Mouse (Mus musculus) cerebellum, adult 2 months (tissue): Measurements from ENCODE around the gene Sf3b3.

Experiments
- CTCF ChIP-seq: fragments of 200-500 bp; IDR thresholded peaks from 2 replicates; pipeline ENCODE4 v1.5.1; 2011; ENCODE audit warnings: low read depth, mild to moderate bottlenecking, control low read depth, low read length, moderate library complexity, borderline replicate concordance; ENCODE audit not compliant: insufficient read depth
- POLR2A ChIP-seq: fragments of 200-500 bp; IDR thresholded peaks from 2 replicates; pipeline ENCODE4 v1.6.1; 2011; ENCODE audit warnings: low read length, control low read depth, borderline replicate concordance; ENCODE audit not compliant: insufficient read depth

GRCm38 (mm10) chr8:110802988-110803387 lies 43.6 kb downstream of the Sf3b3 start:
- TF ChIP-seq POLR2A: no peak
- no peak for TF ChIP-seq CTCF
